Mouse (Mus musculus) embryonic facial prominence, embryonic 11.5 days (tissue): Measurements from ENCODE around the gene Hoxa6. TPM values are rescaled to one million over a fixed set of nuclear protein-coding genes. Genes with fewer than 3 reads are reported as not detected.

Source experiments
- ATAC-seq: fragments of 200-750 bp; cut with Nextera tagmentation; replicated peaks from 2 replicates; pipeline ENCODE4 v1.8.0; 2017; ENCODE audit warnings: low read depth; ENCODE audit not compliant: insufficient number of reproducible peaks, low FRiP score, low TSS enrichment
- DNase-seq: peaks from one replicate; pipeline ENCODE4 v3.0.0-alpha.2; 2015; ENCODE audit warnings: low spot score
- H3K27ac ChIP-seq: fragments of 300-500 bp; sonication (generic); replicated peaks from 2 replicates; pipeline ENCODE4 v1.5.1; 2014; ENCODE audit warnings: mild to moderate bottlenecking, low read depth, low read length, control low read depth
- H3K27me3 ChIP-seq: fragments of 300-500 bp; sonication (generic); 2 replicates; pipeline ENCODE4 v1.6.1; 2014; ENCODE audit warnings: mild to moderate bottlenecking, low read length, moderate library complexity, mixed read lengths; ENCODE audit not compliant: control insufficient read depth, insufficient read depth
- H3K36me3 ChIP-seq: fragments of 300-500 bp; sonication (generic); replicated peaks from 2 replicates; pipeline ENCODE4 v1.6.1; 2014; ENCODE audit warnings: low read depth, mild to moderate bottlenecking, low read length, moderate library complexity, mixed read lengths; ENCODE audit not compliant: control insufficient read depth, insufficient read depth
- H3K4me1 ChIP-seq: fragments of 300-500 bp; sonication (generic); 2 replicates; pipeline ENCODE4 v1.6.1; 2014; ENCODE audit warnings: low read length, mixed read lengths; ENCODE audit not compliant: control insufficient read depth, insufficient read depth
- H3K4me2 ChIP-seq: fragments of 300-500 bp; sonication (generic); 2 replicates; pipeline ENCODE4 v1.6.1; 2014; ENCODE audit warnings: low read depth, mild to moderate bottlenecking, control low read depth, low read length, moderate library complexity
- H3K4me3 ChIP-seq: fragments of 300-500 bp; sonication (generic); 2 replicates; pipeline ENCODE4 v1.5.1; 2014; ENCODE audit warnings: low read depth, low read length, control low read depth
- H3K9ac ChIP-seq: fragments of 300-500 bp; sonication (generic); replicated peaks from 2 replicates; pipeline ENCODE4 v1.6.1; 2014; ENCODE audit warnings: mild to moderate bottlenecking, control low read depth, low read length
- H3K9me3 ChIP-seq: fragments of 300-500 bp; sonication (generic); replicated peaks from 2 replicates; pipeline ENCODE4 v1.6.1; 2016; ENCODE audit warnings: mild to moderate bottlenecking, low read length, inconsistent platforms, mixed read lengths; ENCODE audit not compliant: control insufficient read depth
- WGBS: fragments of 180-500 bp; shearing (Covaris S2); extraction: QIAGEN DNeasy Blood & Tissue Kit; methylation state at CpG from one replicate; pipeline ENCODE4 v1.1.7; 2014; 5-methylcytosine and 5-hydroxymethylcytosine counted together
- polyA plus RNA-seq: library from polyadenylated mRNA; unstranded; fragments of >200 nt; fragmentation: Nextera tagmentation; extraction: Ambion mirVana; gene quantifications from 2 replicates; pipeline ENCODE4 v1.2.1, GENCODE M21; 2014

Gene Hoxa6
- polyA plus RNA-seq, 1 experiment from 2014 or later: not detected

GRCm38 (mm10) chr6:52238155-52238545 is 29.6 kb upstream of the Hoxa6 start:
- Histone ChIP-seq H3K4me1 (0 out of 2 replicates have a peak, but pooled peaks cover 3% of the 10 kb centered on the region), H3K4me2 (no peak overlapping the region), H3K9ac (no peak overlapping the region), H3K27me3 (peaks cover 93% of the 10 kb centered on the region), H3K36me3 (no peaks in the 10 kb centered on the region), H3K27ac (no peak overlapping the region), H3K9me3 (no peaks in the 10 kb centered on the region), H3K4me3 (no peak overlapping the region)
- DNase-seq (no peak), ATAC-seq (no peak)
- 2% methylated on average over 7 of the region's 7 CpGs for WGBS

GRCm38 (mm10) chr6:52237346-52238154 is 29.0 kb upstream of the Hoxa6 start:
- H3K27ac ChIP-seq: no peak overlapping the region
- no peak overlapping the region for H3K4me3 ChIP-seq
- H3K9ac ChIP-seq: no peak overlapping the region
- no peak for ATAC-seq
- no peaks in the 10 kb centered on the region for H3K36me3 ChIP-seq
- H3K27me3 ChIP-seq: peaks cover 93% of the 10 kb centered on the region
- DNase-seq: no peak
- H3K4me2 ChIP-seq: no peak overlapping the region
- 0 out of 2 replicates have a peak, but pooled peaks cover 3% of the 10 kb centered on the region for H3K4me1 ChIP-seq
- 6% methylated on average over 10 of the region's 10 CpGs for WGBS
- H3K9me3 ChIP-seq: no peaks in the 10 kb centered on the region

GRCm38 (mm10) chr6:52236806-52237205 is 28.3 kb upstream of the Hoxa6 start:
- Histone ChIP-seq H3K9me3 (no peaks in the 10 kb centered on the region), H3K9ac (no peak overlapping the region), H3K36me3 (no peaks in the 10 kb centered on the region), H3K27me3 (peaks cover 94% of the 10 kb centered on the region), H3K4me1 (0 out of 2 replicates have a peak, but pooled peaks cover 3% of the 10 kb centered on the region), H3K4me2 (no peak overlapping the region), H3K4me3 (no peak overlapping the region), H3K27ac (no peak overlapping the region)
- DNase-seq (no peak), ATAC-seq (no peak)
- 2% methylated on average over 3 of the region's 3 CpGs for WGBS

- H3K36me3 ChIP-seq: no peaks in the 10 kb centered on the region
- 0 out of 2 replicates have a peak, but pooled peaks cover 3% of the 10 kb centered on the region for H3K4me1 ChIP-seq
- H3K27ac ChIP-seq: no peak overlapping the region
- ATAC-seq (no peak), DNase-seq (no peak)
- H3K9ac ChIP-seq: no peak overlapping the region
- no peak overlapping the region for H3K4me3 ChIP-seq
- H3K9me3 ChIP-seq: no peaks in the 10 kb centered on the region
- no peak overlapping the region for H3K4me2 ChIP-seq
- peaks cover 90% of the 10 kb centered on the region for H3K27me3 ChIP-seq
- 22% methylated on average over 6 of the region's 6 CpGs for whole genome bisulfite sequencing
Measured at GRCm38 (mm10) chr6:52235866-52236265, 27.3 kb upstream of the Hoxa6 start.

GRCm38 (mm10) chr6:52235267-52235666 is 26.7 kb upstream of the Hoxa6 start:
- H3K36me3 ChIP-seq: no peaks in the 10 kb centered on the region
- 25% methylated on average over 9 of the region's 9 CpGs for WGBS
- H3K9ac ChIP-seq: no peak overlapping the region
- ATAC-seq (no peak), DNase-seq (no peak)
- no peaks in the 10 kb centered on the region for H3K9me3 ChIP-seq
- 0 out of 2 replicates have a peak, but pooled peaks cover 3% of the 10 kb centered on the region for H3K4me1 ChIP-seq
- peaks cover 90% of the 10 kb centered on the region for H3K27me3 ChIP-seq
- no peak overlapping the region for H3K4me2 ChIP-seq
- H3K4me3 ChIP-seq: no peak overlapping the region
- H3K27ac ChIP-seq: no peak overlapping the region

- no peak overlapping the region for H3K9ac ChIP-seq
- under 1% methylated on average over 60 of the region's 68 CpGs for WGBS
- no peak overlapping the region for H3K27ac ChIP-seq
- DNase-seq (no peak), ATAC-seq (no peak)
- H3K27me3 ChIP-seq: peaks cover 90% of the 10 kb centered on the region
- no peaks in the 10 kb centered on the region for H3K9me3 ChIP-seq
- no peaks in the 10 kb centered on the region for H3K36me3 ChIP-seq
- no peaks in the 10 kb centered on the region for H3K4me1 ChIP-seq
- H3K4me3 ChIP-seq: no peak overlapping the region
- H3K4me2 ChIP-seq: no peak overlapping the region
Measured at GRCm38 (mm10) chr6:52234428-52235140, 26.1 kb upstream of the Hoxa6 start.

GRCm38 (mm10) chr6:52233546-52234427 is 25.3 kb upstream of the Hoxa6 start:
- WGBS: under 1% methylated on average over 64 of the region's 70 CpGs
- Histone ChIP-seq H3K4me1 (no peaks in the 10 kb centered on the region), H3K36me3 (no peaks in the 10 kb centered on the region), H3K9me3 (no peaks in the 10 kb centered on the region), H3K9ac (no peak overlapping the region), H3K27me3 (peaks cover 92% of the 10 kb centered on the region), H3K4me2 (no peak overlapping the region), H3K4me3 (no peak overlapping the region), H3K27ac (no peak overlapping the region)
- no peak for DNase-seq
- no peak for ATAC-seq
